Mouse (Mus musculus): ENCODE data around the gene Tmigd3. TPM values are rescaled to one million over a fixed set of nuclear protein-coding genes. Genes with fewer than 3 reads are reported as not detected.

Gene Tmigd3
- polyA plus RNA-seq, 1 experiment from 2014 or later = not detected

GRCm38 (mm10) chr3:105931095-105931494 is 60.4 kb downstream of the Tmigd3 start:
- H3K27ac ChIP-seq (ENCODE audit: low read length) = no peak overlapping the region
- ATAC-seq (ENCODE audit: low read depth) = no peak
- peaks cover 6% of the 10 kb centered on the region for H3K4me1 ChIP-seq (replicated peaks; ENCODE audit: control insufficient read depth, insufficient read depth, low read length)
- no peaks in the 10 kb centered on the region; the same call in 1 of the 2 replicates for H3K36me3 ChIP-seq (ENCODE audit: control insufficient read depth, insufficient read depth, low read length)
- H3K4me2 ChIP-seq (ENCODE audit: low read depth, low read length) = no peak overlapping the region
- H3K9ac ChIP-seq (ENCODE audit: low read length) = no peak overlapping the region
- no peaks in the 10 kb centered on the region for H3K9me3 ChIP-seq (ENCODE audit: control insufficient read depth, low read length)
- 83% methylated on average over 2 of the region's 2 CpGs for WGBS
- no peaks in the 10 kb centered on the region for H3K27me3 ChIP-seq (ENCODE audit: control insufficient read depth, insufficient read depth, low read depth, low read length)
- no peak overlapping the region for H3K4me3 ChIP-seq (ENCODE audit: low read length)

GRCm38 (mm10) chr3:105932240-105933071 is 61.8 kb downstream of the Tmigd3 start, which contains the start of gene I830077J02Rik:
Gene I830077J02Rik, minus strand, starts transcription at chr3:105932664.
- Histone ChIP-seq H3K4me3 (ENCODE audit: low read length) (no peak within 1 kb of the TSS), H3K9me3 (ENCODE audit: control insufficient read depth, low read length) (no peaks in the 10 kb centered on the region), H3K27ac (ENCODE audit: low read length) (no peak within 1 kb of the TSS), H3K4me1 (replicated peaks; ENCODE audit: control insufficient read depth, insufficient read depth, low read length) (peaks cover 6% of the 10 kb centered on the region), H3K9ac (ENCODE audit: low read length) (no peak within 1 kb of the TSS), H3K27me3 (ENCODE audit: control insufficient read depth, insufficient read depth, low read depth, low read length) (no peaks in the 10 kb centered on the region), H3K36me3 (ENCODE audit: control insufficient read depth, insufficient read depth, low read length) (no peaks in the 10 kb centered on the region; the same call in 1 of the 2 replicates), H3K4me2 (ENCODE audit: low read depth, low read length) (no peak within 1 kb of the TSS)
- no peak for ATAC-seq (ENCODE audit: low read depth)
- WGBS = 62% methylated on average over 8 of the region's 8 CpGs

GRCm38 (mm10) chr3:105933926-105934325 is 63.2 kb downstream of the Tmigd3 start:
- Histone ChIP-seq H3K27ac (ENCODE audit: low read length) (no peak overlapping the region), H3K9me3 (ENCODE audit: control insufficient read depth, low read length) (no peaks in the 10 kb centered on the region), H3K4me2 (ENCODE audit: low read depth, low read length) (no peak overlapping the region), H3K27me3 (ENCODE audit: control insufficient read depth, insufficient read depth, low read depth, low read length) (no peaks in the 10 kb centered on the region), H3K9ac (ENCODE audit: low read length) (no peak overlapping the region), H3K4me3 (ENCODE audit: low read length) (no peak overlapping the region), H3K4me1 (replicated peaks; ENCODE audit: control insufficient read depth, insufficient read depth, low read length) (peaks cover 6% of the 10 kb centered on the region), H3K36me3 (ENCODE audit: control insufficient read depth, insufficient read depth, low read length) (no peaks in the 10 kb centered on the region; the same call in 1 of the 2 replicates)
- WGBS = 88% methylated on average over 6 of the region's 6 CpGs
- no peak for ATAC-seq (ENCODE audit: low read depth)

- Histone ChIP-seq H3K4me1 (replicated peaks; ENCODE audit: control insufficient read depth, insufficient read depth, low read length) (peaks cover 6% of the 10 kb centered on the region), H3K9me3 (ENCODE audit: control insufficient read depth, low read length) (no peaks in the 10 kb centered on the region), H3K4me3 (ENCODE audit: low read length) (no peak overlapping the region), H3K4me2 (ENCODE audit: low read depth, low read length) (no peak overlapping the region), H3K36me3 (ENCODE audit: control insufficient read depth, insufficient read depth, low read length) (no peaks in the 10 kb centered on the region; the same call in 1 of the 2 replicates), H3K27me3 (ENCODE audit: control insufficient read depth, insufficient read depth, low read depth, low read length) (no peaks in the 10 kb centered on the region), H3K9ac (ENCODE audit: low read length) (no peak overlapping the region), H3K27ac (ENCODE audit: low read length) (peak overlapping the region; percentile 21)
- peak; percentile 60; the same call in 1 of the 2 replicates for ATAC-seq (ENCODE audit: low read depth)
- 41% methylated on average over 5 of the region's 5 CpGs for WGBS
Measured at GRCm38 (mm10) chr3:105935033-105935432, 64.3 kb downstream of the Tmigd3 start.

GRCm38 (mm10) chr3:105936111-105936510 is 65.4 kb downstream of the Tmigd3 start:
- H3K27me3 ChIP-seq (ENCODE audit: control insufficient read depth, insufficient read depth, low read depth, low read length) = no peaks in the 10 kb centered on the region
- no peak overlapping the region for H3K9ac ChIP-seq (ENCODE audit: low read length)
- H3K4me1 ChIP-seq (replicated peaks; ENCODE audit: control insufficient read depth, insufficient read depth, low read length) = peaks cover 6% of the 10 kb centered on the region
- H3K27ac ChIP-seq (ENCODE audit: low read length) = no peak overlapping the region
- ATAC-seq (ENCODE audit: low read depth) = no peak
- no peak overlapping the region for H3K4me2 ChIP-seq (ENCODE audit: low read depth, low read length)
- no peaks in the 10 kb centered on the region for H3K9me3 ChIP-seq (ENCODE audit: control insufficient read depth, low read length)
- H3K4me3 ChIP-seq (ENCODE audit: low read length) = no peak overlapping the region
- H3K36me3 ChIP-seq (ENCODE audit: control insufficient read depth, insufficient read depth, low read length) = peaks cover 5% of the 10 kb centered on the region
- 78% methylated on average over 4 of the region's 4 CpGs for WGBS

- Histone ChIP-seq H3K36me3 (ENCODE audit: control insufficient read depth, insufficient read depth, low read length) (peaks cover 46% of the 10 kb centered on the region), H3K27me3 (ENCODE audit: control insufficient read depth, insufficient read depth, low read depth, low read length) (no peaks in the 10 kb centered on the region), H3K4me1 (replicated peaks; ENCODE audit: control insufficient read depth, insufficient read depth, low read length) (no peaks in the 10 kb centered on the region), H3K9me3 (ENCODE audit: control insufficient read depth, low read length) (no peaks in the 10 kb centered on the region), H3K4me2 (ENCODE audit: low read depth, low read length) (no peak overlapping the region), H3K9ac (ENCODE audit: low read length) (no peak overlapping the region), H3K27ac (ENCODE audit: low read length) (no peak overlapping the region), H3K4me3 (ENCODE audit: low read length) (no peak overlapping the region)
- WGBS = 93% methylated on average over 7 of the region's 7 CpGs
- ATAC-seq (ENCODE audit: low read depth) = no peak
Measured at GRCm38 (mm10) chr3:105951348-105951747, 80.6 kb downstream of the Tmigd3 start.

- Histone ChIP-seq H3K4me3 (ENCODE audit: low read length) (no peak overlapping the region), H3K27me3 (ENCODE audit: control insufficient read depth, insufficient read depth, low read depth, low read length) (no peaks in the 10 kb centered on the region), H3K9me3 (ENCODE audit: control insufficient read depth, low read length) (no peaks in the 10 kb centered on the region), H3K27ac (ENCODE audit: low read length) (no peak overlapping the region), H3K4me1 (replicated peaks; ENCODE audit: control insufficient read depth, insufficient read depth, low read length) (peaks cover 18% of the 10 kb centered on the region), H3K4me2 (ENCODE audit: low read depth, low read length) (no peak overlapping the region), H3K36me3 (ENCODE audit: control insufficient read depth, insufficient read depth, low read length) (peaks cover 13% of the 10 kb centered on the region), H3K9ac (ENCODE audit: low read length) (no peak overlapping the region)
- ATAC-seq (ENCODE audit: low read depth) = no peak
- WGBS = 95% methylated on average over 1 of the region's 1 CpGs
Measured at GRCm38 (mm10) chr3:105957235-105957634, 86.5 kb downstream of the Tmigd3 start.

GRCm38 (mm10) chr3:105958204-105958603 is 87.5 kb downstream of the Tmigd3 start:
- no peak overlapping the region for H3K27ac ChIP-seq (ENCODE audit: low read length)
- WGBS = 32% methylated on average over 5 of the region's 5 CpGs

GRCm38 (mm10) chr3:105958974-105959580 is 88.4 kb downstream of the Tmigd3 start, which contains the start of gene Wdr77:
Gene Wdr77, plus strand, starts transcription at chr3:105959369.
- peaks cover 10% of the 10 kb centered on the region; the same call in 1 of the 2 replicates for H3K36me3 ChIP-seq (ENCODE audit: control insufficient read depth, insufficient read depth, low read length)
- WGBS = under 1% methylated on average over 50 of the region's 52 CpGs
- peak within 1 kb of the TSS; percentile 80 for H3K4me3 ChIP-seq (ENCODE audit: low read length)
- ATAC-seq (ENCODE audit: low read depth) = peak; percentile 98
- peak within 1 kb of the TSS; percentile 83 for H3K4me2 ChIP-seq (ENCODE audit: low read depth, low read length)
- peaks cover 18% of the 10 kb centered on the region for H3K4me1 ChIP-seq (replicated peaks; ENCODE audit: control insufficient read depth, insufficient read depth, low read length)
- H3K27me3 ChIP-seq (ENCODE audit: control insufficient read depth, insufficient read depth, low read depth, low read length) = no peaks in the 10 kb centered on the region
- peak within 1 kb of the TSS; percentile 97 for H3K9ac ChIP-seq (ENCODE audit: low read length)
- no peaks in the 10 kb centered on the region for H3K9me3 ChIP-seq (ENCODE audit: control insufficient read depth, low read length)
- H3K27ac ChIP-seq (ENCODE audit: low read length) = peak within 1 kb of the TSS; percentile 87

More at GRCm38 (mm10) chr3:105958204-105958603, 87.5 kb downstream of the Tmigd3 start:
- no peak for ATAC-seq (ENCODE audit: low read depth)
- H3K9me3 ChIP-seq (ENCODE audit: control insufficient read depth, low read length) = no peaks in the 10 kb centered on the region
- H3K9ac ChIP-seq (ENCODE audit: low read length) = peak overlapping the region; percentile 97
- peaks cover 10% of the 10 kb centered on the region; the same call in 1 of the 2 replicates for H3K36me3 ChIP-seq (ENCODE audit: control insufficient read depth, insufficient read depth, low read length)
- no peaks in the 10 kb centered on the region for H3K27me3 ChIP-seq (ENCODE audit: control insufficient read depth, insufficient read depth, low read depth, low read length)
- peak overlapping the region; percentile 79 for H3K4me2 ChIP-seq (ENCODE audit: low read depth, low read length)
- H3K4me1 ChIP-seq (replicated peaks; ENCODE audit: control insufficient read depth, insufficient read depth, low read length) = peaks cover 18% of the 10 kb centered on the region
- H3K4me3 ChIP-seq (ENCODE audit: low read length) = peak overlapping the region; percentile 80
